ENCODE assay signal across 13 mouse cellular contexts in the genomic region with DNA sequence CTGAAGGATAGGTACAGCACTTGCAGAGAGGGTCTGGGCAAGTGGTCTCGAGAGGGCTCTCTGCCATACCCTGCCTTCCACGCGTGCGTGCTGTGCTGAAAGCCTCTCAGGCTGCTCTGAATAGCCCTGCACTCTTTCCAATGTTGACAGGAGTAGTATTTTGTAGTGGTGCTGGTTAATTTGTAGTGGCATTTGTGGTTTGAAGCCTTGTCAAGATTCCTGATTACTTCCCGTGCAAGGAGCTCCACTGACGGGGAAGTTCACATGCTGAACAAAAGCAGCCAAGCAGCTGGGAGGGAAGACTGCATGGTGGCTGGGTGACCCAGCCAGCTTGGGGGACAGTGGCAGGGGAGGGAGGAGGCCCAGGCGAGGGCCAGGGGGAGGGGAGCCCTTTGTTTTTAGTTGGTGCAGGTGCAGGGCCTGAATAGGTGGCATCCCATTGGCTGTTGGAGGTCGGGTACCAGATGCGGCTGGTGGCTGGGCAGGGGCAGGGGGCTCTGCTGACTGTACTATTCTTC. TPM values are rescaled to one million over a fixed set of nuclear protein-coding genes. Genes with fewer than 3 reads are reported as not detected.
DNase-seq lines count a peak whose midpoint lies in the region; ATAC-seq and TF ChIP-seq lines count a peak whose summit lies in the region.
"Had no signal": no experiment of that assay in that cellular context is flagged by ENCODE, and none has a peak within 500 bp of the region (broad histone marks: within the 10 kb centered on the region; RNA-seq: fewer than 3 reads in every experiment).

No protein-coding gene starts in this region.

- peak; percentile 81 for ATAC-seq in forebrain, embryonic 13.5 days
- ATAC-seq in hindbrain, postnatal 0 days = peak; percentile 36; the same call in 1 of the 2 replicates
- ATAC-seq in neural tube, embryonic 14.5 days (ENCODE audit: low read depth) = peak; percentile 18; the same call in 1 of the 2 replicates
- ATAC-seq in stomach, postnatal 0 days (ENCODE audit: low FRiP score, low TSS enrichment) = no peak

- H3K4me3 ChIP-seq in forebrain, embryonic 13.5 days = no peak overlapping the region
- H3K4me3 ChIP-seq in hindbrain, postnatal 0 days (ENCODE audit: low read length) = no peak overlapping the region
- no peak overlapping the region for H3K4me3 ChIP-seq in neural tube, embryonic 14.5 days (ENCODE audit: low read depth, low read length)
- no peak overlapping the region for H3K4me3 ChIP-seq in stomach, postnatal 0 days (ENCODE audit: low read depth, low read length)
- H3K4me3 ChIP-seq: liver, embryonic 13.5 days had no signal

- H3K9ac ChIP-seq in forebrain, embryonic 13.5 days = peak overlapping the region; percentile 7
- no peak overlapping the region for H3K9ac ChIP-seq in hindbrain, postnatal 0 days (replicated peaks; ENCODE audit: low read length)
- no peak overlapping the region for H3K9ac ChIP-seq in neural tube, embryonic 14.5 days (replicated peaks; ENCODE audit: low read depth, low read length)
- no peak overlapping the region for H3K9ac ChIP-seq in stomach, postnatal 0 days (ENCODE audit: low read length)
- H3K9ac ChIP-seq: liver, embryonic 13.5 days had no signal

- intact Hi-C loops in left cerebral cortex, postnatal 14 days (cut with DNase I) = no loop called here

- H3K4me1 ChIP-seq in forebrain, embryonic 13.5 days = peaks cover 48% of the 10 kb centered on the region
- peaks cover 15% of the 10 kb centered on the region; the same call in 1 of the 2 replicates for H3K4me1 ChIP-seq in hindbrain, postnatal 0 days (ENCODE audit: insufficient read depth, low read length)
- H3K4me1 ChIP-seq in neural tube, embryonic 14.5 days (ENCODE audit: control insufficient read depth, insufficient read depth, low read length) = peaks cover 6% of the 10 kb centered on the region; the same call in 1 of the 2 replicates
- H3K4me1 ChIP-seq in stomach, postnatal 0 days (replicated peaks; ENCODE audit: control insufficient read depth, insufficient read depth) = no peaks in the 10 kb centered on the region
- H3K4me1 ChIP-seq: liver, embryonic 13.5 days had no signal

- WGBS in forebrain, embryonic 13.5 days = 8% methylated on average over 9 of the region's 9 CpGs
- 29% methylated on average over 9 of the region's 9 CpGs for WGBS in hindbrain, postnatal 0 days
- 28% methylated on average over 9 of the region's 9 CpGs for WGBS in neural tube, embryonic 14.5 days
- 54% methylated on average over 9 of the region's 9 CpGs for WGBS in stomach, postnatal 0 days

- TF ChIP-seq CTCF in hindbrain, postnatal 0 days (IDR thresholded peaks at IDR 0.05; ENCODE audit: low read depth) = no peak
- no peak for TF ChIP-seq CTCF in stomach, postnatal 0 days (IDR thresholded peaks at IDR 0.05; ENCODE audit: low read depth)

- H3K27ac ChIP-seq in forebrain, embryonic 13.5 days = peak overlapping the region; percentile 76
- no peak overlapping the region; the same call in 1 of the 2 replicates for H3K27ac ChIP-seq in hindbrain, postnatal 0 days
- no peak overlapping the region for H3K27ac ChIP-seq in neural tube, embryonic 14.5 days (ENCODE audit: low read depth, low read length)
- no peak overlapping the region for H3K27ac ChIP-seq in stomach, postnatal 0 days (replicated peaks)
- H3K27ac ChIP-seq: liver, embryonic 13.5 days had no signal

- peaks cover 4% of the 10 kb centered on the region; the same call in 1 of the 2 replicates for H3K36me3 ChIP-seq in forebrain, embryonic 13.5 days (ENCODE audit: poor library complexity, severe bottlenecking)
- H3K36me3 ChIP-seq in hindbrain, postnatal 0 days (ENCODE audit: insufficient read depth, low read length) = no peaks in the 10 kb centered on the region; the same call in 1 of the 2 replicates
- no peaks in the 10 kb centered on the region for H3K36me3 ChIP-seq in neural tube, embryonic 14.5 days (ENCODE audit: control insufficient read depth, insufficient read depth, low read length)
- H3K36me3 ChIP-seq in stomach, postnatal 0 days (ENCODE audit: control insufficient read depth, insufficient read depth, low read length) = no peaks in the 10 kb centered on the region

- DNase-seq in lung, adult 18-20 months = peak; percentile 10 to 34
- no peak for DNase-seq in lung, postnatal 14 days
- no peak for DNase-seq in hindbrain, postnatal 0 days (ENCODE audit: low spot score)
- no peak for DNase-seq in stomach, postnatal 0 days (ENCODE audit: low spot score)
- DNase-seq in yolk sac, embryonic 10.5 days (ENCODE audit: low spot score) = no peak
- no peak for DNase-seq in left cerebral cortex, postnatal 14 days (ENCODE audit: low spot score in 2 of 2)
- DNase-seq: cerebellum, postnatal 36 days; heart, postnatal 10 days; liver, embryonic 13.5 days; right cerebral cortex, postnatal 4 days had no signal

- H3K27me3 ChIP-seq in forebrain, embryonic 13.5 days = no peaks in the 10 kb centered on the region
- H3K27me3 ChIP-seq in hindbrain, postnatal 0 days (ENCODE audit: insufficient read depth, low read length) = no peaks in the 10 kb centered on the region
- no peaks in the 10 kb centered on the region for H3K27me3 ChIP-seq in neural tube, embryonic 14.5 days (ENCODE audit: control insufficient read depth, insufficient read depth, low read length)
- no peaks in the 10 kb centered on the region for H3K27me3 ChIP-seq in stomach, postnatal 0 days (ENCODE audit: control insufficient read depth, insufficient read depth, low read length)
- H3K27me3 ChIP-seq: CH12.LX; liver, embryonic 13.5 days had no signal

- TF ChIP-seq EP300 in stomach, postnatal 0 days (optimal IDR thresholded peaks at IDR 0.05) = no peak

- peak overlapping the region; percentile 6; the same call in 1 of the 2 replicates for H3K4me2 ChIP-seq in forebrain, embryonic 13.5 days
- H3K4me2 ChIP-seq in hindbrain, postnatal 0 days (ENCODE audit: low read depth, low read length) = no peak overlapping the region
- no peak overlapping the region for H3K4me2 ChIP-seq in neural tube, embryonic 14.5 days (ENCODE audit: low read depth, low read length)
- H3K4me2 ChIP-seq in stomach, postnatal 0 days (replicated peaks; ENCODE audit: low read depth) = no peak overlapping the region
- H3K4me2 ChIP-seq: liver, embryonic 13.5 days had no signal

- H3K9me3 ChIP-seq in forebrain, embryonic 13.5 days (replicated peaks) = no peaks in the 10 kb centered on the region
- H3K9me3 ChIP-seq in hindbrain, postnatal 0 days (ENCODE audit: low read length) = no peaks in the 10 kb centered on the region
- no peaks in the 10 kb centered on the region for H3K9me3 ChIP-seq in neural tube, embryonic 14.5 days (ENCODE audit: control insufficient read depth, low read length)
- no peaks in the 10 kb centered on the region for H3K9me3 ChIP-seq in stomach, postnatal 0 days (ENCODE audit: control insufficient read depth, low read length)
- H3K9me3 ChIP-seq: liver, embryonic 13.5 days had no signal

RNA-seq across cellular contexts. Expression of gene Crb2, which starts 53.8 kb away (rescaled TPM):
- polyA plus RNA-seq in forebrain, embryonic 13.5 days (2015; fragmentation: Nextera tagmentation; extraction: Ambion mirVana) = 9.1 and 12.8 TPM in 2 replicates
- 10.9 and 20.1 TPM in 2 replicates for total RNA-seq in hindbrain, postnatal 0 days (2014; rRNA removed)
- polyA plus RNA-seq in hindbrain, postnatal 0 days (2015; fragmentation: Nextera tagmentation; extraction: Ambion mirVana) = 2.4 and 3.4 TPM in 2 replicates
- polyA plus RNA-seq in neural tube, embryonic 14.5 days (2014; fragmentation: Nextera tagmentation; extraction: Ambion mirVana) = 2.6 and 3.4 TPM in 2 replicates
- polyA plus RNA-seq in stomach, postnatal 0 days (2015; fragmentation: Nextera tagmentation; extraction: Ambion mirVana) = 0.47 and 0.74 TPM in 2 replicates
- total RNA-seq in left cerebral cortex, postnatal 14 days (2021) = 1 to 10 TPM; 5.2 to 5.6 TPM

Comparison
In these comparisons a context has a peak if more than half of its experiments do, and no peak if none do; other contexts are left out.
1. DNase-seq: peak in lung, adult 18-20 months (2 of 2); none in lung, postnatal 14 days (single experiment), hindbrain, postnatal 0 days (single experiment), stomach, postnatal 0 days (single experiment), yolk sac, embryonic 10.5 days (single experiment) and left cerebral cortex, postnatal 14 days (0 of 2).